Mouse (Mus musculus) heart, adult 2 months (tissue): ENCODE results near the gene Spred2. TPM values are rescaled to one million over a fixed set of nuclear protein-coding genes. Genes with fewer than 3 reads are reported as not detected.
A peak's percentile ranks its signal among the peaks of the same experiment; 100 is the strongest.

Source experiments
- DNase-seq, 2 experiments: peaks; one replicate each; pipeline ENCODE4 v3.0.0; 2021
- H3K27ac ChIP-seq: fragments of 200-600 bp; 2 replicates; pipeline ENCODE4 v1.8.1; 2022
- H3K27me3 ChIP-seq: fragments of 200-500 bp; 2 replicates; pipeline ENCODE4 v1.6.1; 2012; ENCODE audit warnings: mild to moderate bottlenecking, low read length, inconsistent platforms, mixed read lengths; ENCODE audit not compliant: control insufficient read depth, insufficient read depth
- H3K36me3 ChIP-seq: fragments of 200-500 bp; 2 replicates; pipeline ENCODE4 v1.6.1; 2012; ENCODE audit warnings: low read length, inconsistent platforms; ENCODE audit not compliant: control insufficient read depth, insufficient read depth
- H3K4me1 ChIP-seq: fragments of 200-500 bp; 2 replicates; pipeline ENCODE4 v1.6.1; 2011; ENCODE audit warnings: low read length; ENCODE audit not compliant: control insufficient read depth, insufficient read depth
- H3K4me3 ChIP-seq: fragments of 200-600 bp; 2 replicates; pipeline ENCODE4 v1.8.1; 2022
- H3K79me2 ChIP-seq: fragments of 200-500 bp; replicated peaks from 2 replicates; pipeline ENCODE4 v1.6.1; 2012; ENCODE audit warnings: mild to moderate bottlenecking, inconsistent platforms, low read length, moderate library complexity, mixed read lengths; ENCODE audit not compliant: control insufficient read depth, insufficient read depth
- H3K9ac ChIP-seq: fragments of 200-500 bp; 2 replicates; pipeline ENCODE4 v1.6.1; 2012; ENCODE audit warnings: low read depth, mild to moderate bottlenecking, control low read depth, inconsistent platforms, low read length, mixed read lengths
- CTCF ChIP-seq: fragments of 200-600 bp; IDR thresholded peaks from 2 replicates; pipeline ENCODE4 v1.8.1; 2022; ENCODE audit warnings: antibody characterized with exemption, mild to moderate bottlenecking, moderate library complexity
- EP300 ChIP-seq: fragments of 200-500 bp; IDR thresholded peaks from 2 replicates; pipeline ENCODE4 v1.6.1; 2011; ENCODE audit warnings: low read depth, low read length, control low read depth; ENCODE audit not compliant: insufficient read depth
- POLR2A ChIP-seq: fragments of 200-500 bp; IDR thresholded peaks from 2 replicates; pipeline ENCODE4 v1.6.1; 2011; ENCODE audit warnings: mild to moderate bottlenecking, low read depth, low read length, control low read depth; ENCODE audit not compliant: insufficient read depth
- WGBS: fragments of 180-500 bp; shearing (Covaris S2); methylation state at CpG from one replicate; pipeline ENCODE4 v1.1.7; 2018; 5-methylcytosine and 5-hydroxymethylcytosine counted together
- intact Hi-C: fragments of 180-260 bp; cut with DNase I; formaldehyde crosslinking; loops from one replicate; pipeline ENCODE4 v1.15.1; 2025
- polyA plus RNA-seq: library from polyadenylated mRNA; depleted of rRNA; stranded (reverse); fragments of >200 nt; gene quantifications from 2 replicates; pipeline ENCODE4 v1.2.3, GENCODE M21; 2012
- total RNA-seq, 2 experiments: library from RNA; stranded (reverse); gene quantifications; 2 replicates each; pipeline ENCODE4 v1.2.3; 2021

The Spred2 gene
- total and polyA plus RNA-seq, 3 experiments = 18.5 to 22.1 (median 22.0) TPM

GRCm38 (mm10) chr11:19983298-19983697 lies 59.1 kb downstream of the Spred2 start:
- H3K79me2 ChIP-seq = peaks cover 4% of the 10 kb centered on the region; the same call in 1 of the 2 replicates
- H3K27me3 ChIP-seq = no peaks in the 10 kb centered on the region
- H3K4me1 ChIP-seq = peaks cover 43% of the 10 kb centered on the region
- intact Hi-C loops = no loop called here
- no peak for DNase-seq
- no peak overlapping the region for H3K9ac ChIP-seq
- 21% methylated on average over 4 of the region's 4 CpGs for WGBS
- TF ChIP-seq EP300 (no peak), POLR2A (no peak), CTCF (no peak)
- peaks cover 27% of the 10 kb centered on the region for H3K36me3 ChIP-seq
- no peak overlapping the region; the same call in 1 of the 2 replicates for H3K27ac ChIP-seq
- H3K4me3 ChIP-seq = no peak overlapping the region

DNA sequence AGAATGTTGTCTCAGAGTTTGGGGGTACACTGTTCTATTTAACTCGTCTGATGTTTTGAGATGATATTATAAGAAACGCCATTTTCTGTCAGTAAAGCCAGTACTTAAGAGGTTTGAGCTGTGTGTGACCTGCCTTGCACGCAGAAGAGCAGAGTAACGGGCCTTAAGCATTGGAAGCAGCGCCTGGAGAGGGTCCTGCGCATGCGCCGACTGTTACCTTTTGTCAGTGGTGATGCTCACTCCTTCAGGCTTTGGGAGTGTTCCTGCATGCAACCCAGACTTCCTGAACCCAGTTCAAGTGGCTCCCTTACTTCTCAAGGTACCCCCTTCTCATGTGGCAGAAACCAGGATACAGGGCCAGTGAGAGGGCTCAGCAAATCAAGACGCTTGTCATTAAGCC lies 59.9 kb downstream of the Spred2 start:
- Histone ChIP-seq H3K36me3 (peaks cover 28% of the 10 kb centered on the region), H3K4me1 (peaks cover 44% of the 10 kb centered on the region), H3K79me2 (peaks cover 4% of the 10 kb centered on the region; the same call in 1 of the 2 replicates), H3K27ac (no peak overlapping the region), H3K9ac (no peak overlapping the region), H3K27me3 (no peaks in the 10 kb centered on the region), H3K4me3 (no peak overlapping the region)
- whole genome bisulfite sequencing = 93% methylated on average over 9 of the region's 9 CpGs
- DNase-seq = no peak
- intact Hi-C loops = loop anchor here (2.0 kb wide), 1 partner anchor 19 kb away; no protein-coding TSS in a partner anchor
- no peak for TF ChIP-seq EP300
- no peak for TF ChIP-seq CTCF
- no peak for TF ChIP-seq POLR2A

DNA sequence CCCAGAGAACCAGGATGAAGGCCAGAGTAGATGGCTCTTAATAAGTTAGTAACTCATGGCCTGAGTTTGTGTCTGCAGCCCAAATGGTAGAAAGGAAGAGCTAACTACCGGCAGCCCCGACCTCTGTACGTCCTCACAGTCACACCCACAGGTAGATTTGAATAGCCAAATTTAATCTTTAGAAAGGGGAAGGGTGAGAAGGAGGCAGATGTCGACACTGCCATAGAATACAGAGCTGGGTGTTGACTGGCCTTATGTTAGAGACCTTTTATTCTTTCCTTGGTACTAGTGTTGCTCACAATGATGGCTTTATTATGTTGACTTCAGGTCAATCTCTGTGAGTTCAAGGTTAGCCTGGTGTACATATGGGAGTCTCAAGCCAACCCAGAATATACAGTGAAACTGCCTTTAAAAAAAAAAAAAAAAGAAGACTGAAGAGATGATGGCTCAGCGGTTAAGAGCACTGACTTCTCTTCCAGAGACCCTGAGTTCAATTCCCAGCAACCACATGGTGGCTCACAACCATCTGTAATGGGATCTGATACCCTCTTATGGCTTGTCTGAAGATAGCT lies 61.2 kb downstream of the Spred2 start:
- no peak for DNase-seq
- intact Hi-C loops = loop anchor here (2.0 to 5.0 kb wide), 2 partner anchors 21 to 42 kb away; no protein-coding TSS in a partner anchor
- H3K27ac ChIP-seq = peak overlapping the region; percentile 33; the same call in 1 of the 2 replicates
- H3K9ac ChIP-seq = no peak overlapping the region
- TF ChIP-seq POLR2A (no peak), CTCF (no peak), EP300 (no peak)
- peaks cover 4% of the 10 kb centered on the region; the same call in 1 of the 2 replicates for H3K79me2 ChIP-seq
- peaks cover 26% of the 10 kb centered on the region for H3K36me3 ChIP-seq
- WGBS = 54% methylated on average over 5 of the region's 5 CpGs
- H3K4me1 ChIP-seq = peaks cover 40% of the 10 kb centered on the region
- H3K27me3 ChIP-seq = no peaks in the 10 kb centered on the region
- H3K4me3 ChIP-seq = no peak overlapping the region

- H3K4me3 ChIP-seq = peak overlapping the region; percentile 27; the same call in 1 of the 2 replicates
- no peak for TF ChIP-seq EP300
- no peak for TF ChIP-seq POLR2A
- TF ChIP-seq CTCF = no peak
- peak in 1 of 2 experiments; percentile 46 for DNase-seq
- peaks cover 4% of the 10 kb centered on the region; the same call in 1 of the 2 replicates for H3K79me2 ChIP-seq
- H3K9ac ChIP-seq = peak overlapping the region; percentile 41
- H3K36me3 ChIP-seq = peaks cover 26% of the 10 kb centered on the region
- WGBS = 8% methylated on average over 1 of the region's 1 CpGs
- peaks cover 41% of the 10 kb centered on the region for H3K4me1 ChIP-seq
- no peaks in the 10 kb centered on the region for H3K27me3 ChIP-seq
- intact Hi-C loops = loop anchor here (2.0 to 5.0 kb wide), 3 partner anchors 14 to 62 kb away; partner anchors contain the start of gene Spred2
- H3K27ac ChIP-seq = peak overlapping the region; percentile 66
Observed at GRCm38 (mm10) chr11:19986443-19986861, 62.3 kb downstream of the Spred2 start.

DNA sequence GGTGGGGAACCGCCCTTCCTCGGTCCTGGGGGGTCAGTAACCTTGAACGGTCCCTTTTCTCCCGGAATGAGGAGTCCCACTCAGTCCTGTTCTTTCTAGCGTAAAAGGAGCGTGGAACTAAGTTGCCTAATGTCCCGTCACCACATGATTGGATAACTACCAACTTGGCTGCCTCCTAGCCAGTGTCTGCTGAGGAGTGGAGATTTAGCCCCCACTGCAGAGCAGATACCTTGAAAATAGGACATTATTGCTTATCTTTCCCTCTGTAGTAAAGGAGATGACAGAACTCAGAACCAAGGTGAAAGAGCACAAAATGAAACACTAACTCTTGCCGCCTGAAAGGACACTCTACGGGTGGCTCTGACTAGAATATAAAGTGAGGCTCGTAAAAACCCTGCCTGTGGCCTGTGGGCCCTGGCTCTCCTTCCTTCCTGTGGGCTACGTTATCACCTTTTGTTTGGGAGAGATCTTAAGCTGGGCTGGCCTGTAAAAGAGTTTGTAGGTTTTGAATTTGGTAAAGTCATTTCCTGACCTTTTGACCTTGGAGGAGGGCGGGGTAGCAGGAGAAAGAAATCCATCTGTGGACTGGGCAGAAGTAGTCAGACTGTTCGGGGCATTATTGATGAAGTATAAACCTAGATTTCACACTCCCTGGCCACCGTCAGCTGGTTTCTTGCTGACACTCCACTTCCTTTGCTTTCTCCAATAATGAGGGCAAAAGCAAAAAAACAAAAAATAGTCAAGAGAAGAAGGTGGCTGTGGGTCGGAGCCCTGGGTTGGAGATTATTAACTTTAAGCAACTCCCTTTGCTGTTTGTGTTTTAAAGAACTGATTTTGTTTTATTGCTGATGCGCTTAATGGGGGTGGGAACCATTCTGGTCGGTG lies 62.9 kb downstream of the Spred2 start:
- 28% methylated on average over 17 of the region's 17 CpGs for WGBS
- Histone ChIP-seq H3K4me3 (peak overlapping the region; percentile 27; the same call in 1 of the 2 replicates), H3K36me3 (peaks cover 22% of the 10 kb centered on the region), H3K27ac (peak overlapping the region; percentile 66), H3K79me2 (peaks cover 2% of the 10 kb centered on the region; the same call in 1 of the 2 replicates), H3K9ac (peak overlapping the region; percentile 41), H3K27me3 (no peaks in the 10 kb centered on the region), H3K4me1 (peaks cover 39% of the 10 kb centered on the region)
- intact Hi-C loops = loop anchor here (2.0 to 5.0 kb wide), 3 partner anchors 14 to 62 kb away; partner anchors contain the start of gene Spred2
- TF ChIP-seq POLR2A (no peak), CTCF (no peak), EP300 (0 out of 2 replicates have a peak, but pooled peaks have one; percentile 26)
- peak; percentile 59 to 62 for DNase-seq
